Mouse (Mus musculus) G1E-ER4 (cell line): Measurements from ENCODE around the gene B3gat1. TPM values are rescaled to one million over a fixed set of nuclear protein-coding genes. Genes with fewer than 3 reads are reported as not detected.

ENCODE experiments used
- GATA1 ChIP-seq: IDR thresholded peaks from one replicate; pipeline ENCODE4 v1.8.0; 2012; ENCODE audit warnings: low read length, inconsistent platforms
- polyA plus RNA-seq: library from polyadenylated mRNA; stranded (reverse); fragments of >175 nt; gene quantifications from 2 replicates; pipeline ENCODE4 v1.2.3, GENCODE M21; 2012

B3gat1 gene
- polyA plus RNA-seq, 1 experiment: not detected

DNA sequence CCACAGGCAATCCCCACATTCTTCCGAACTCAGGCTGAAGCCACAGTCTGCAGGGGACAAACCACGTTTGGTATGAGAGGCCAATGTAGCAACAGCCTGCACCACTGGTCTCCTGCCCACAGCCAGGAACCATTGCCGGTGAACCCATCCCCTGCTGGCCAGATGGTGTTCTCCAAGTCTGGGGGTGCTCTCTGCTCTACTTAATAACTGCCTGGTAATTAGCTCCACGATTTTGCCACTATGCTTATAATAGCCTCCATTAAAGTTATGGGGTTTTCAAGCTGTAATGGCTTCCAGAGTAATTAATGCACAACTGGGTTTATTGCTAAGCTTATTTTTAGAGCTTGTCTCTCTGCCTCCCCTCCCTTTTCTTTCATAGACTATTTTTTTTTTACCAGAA lies 15.4 kb downstream of the B3gat1 start:
- no peak for TF ChIP-seq GATA1

- TF ChIP-seq GATA1: no peak
Measured at GRCm38 (mm10) chr9:26760081-26760480, 26.6 kb downstream of the B3gat1 start.

GRCm38 (mm10) chr9:26760576-26760975 lies 27.0 kb downstream of the B3gat1 start:
- TF ChIP-seq GATA1: no peak

- no peak for TF ChIP-seq GATA1
Measured at GRCm38 (mm10) chr9:26762477-26762876, 28.9 kb downstream of the B3gat1 start.

DNA sequence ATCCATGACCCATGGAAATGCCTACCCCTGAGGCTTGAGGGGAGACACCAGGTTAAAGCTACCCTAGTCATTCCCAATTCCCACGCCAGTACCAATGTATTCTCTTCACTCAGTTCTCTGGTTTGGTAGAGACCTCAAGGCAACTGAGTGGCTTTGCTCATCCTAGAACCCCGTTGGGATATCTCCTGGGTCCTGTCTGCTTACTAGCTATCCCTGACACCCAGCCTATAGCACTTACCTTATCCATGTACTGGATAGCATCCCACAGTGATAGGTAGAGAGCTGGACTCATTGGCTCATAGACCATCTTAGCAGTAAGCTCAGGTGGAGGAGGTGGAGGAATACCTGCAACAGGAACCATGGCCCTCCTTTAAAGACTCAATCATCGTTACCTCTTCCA lies 34.7 kb downstream of the B3gat1 start:
- no peak for TF ChIP-seq GATA1

DNA sequence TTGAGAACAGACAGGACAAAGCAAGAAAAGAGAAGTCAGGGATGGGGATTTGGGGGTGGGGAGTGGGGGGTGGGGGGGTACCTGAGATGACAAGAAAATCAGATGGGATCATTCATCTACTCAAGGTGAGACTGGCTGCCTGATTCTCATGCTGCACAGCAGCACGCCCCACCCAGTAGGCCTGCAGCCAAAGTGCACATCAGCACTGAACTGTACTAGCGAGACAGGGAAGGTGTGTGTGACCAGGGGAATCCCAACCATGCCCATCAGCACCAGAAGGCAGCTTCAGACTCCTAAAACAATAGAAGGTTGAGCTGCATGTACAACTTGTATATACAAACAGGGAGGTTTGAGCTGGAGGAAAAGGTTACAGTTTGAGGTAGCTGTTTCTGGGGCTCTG lies 42.2 kb downstream of the B3gat1 start:
- TF ChIP-seq GATA1: no peak

- no peak for TF ChIP-seq GATA1
Measured at GRCm38 (mm10) chr9:26776122-26776902, 42.8 kb downstream of the B3gat1 start.

- TF ChIP-seq GATA1: no peak
Measured at GRCm38 (mm10) chr9:26778421-26778820, 44.9 kb downstream of the B3gat1 start.

- TF ChIP-seq GATA1: no peak
Measured at GRCm38 (mm10) chr9:26783414-26783975, 50.0 kb downstream of the B3gat1 start.

DNA sequence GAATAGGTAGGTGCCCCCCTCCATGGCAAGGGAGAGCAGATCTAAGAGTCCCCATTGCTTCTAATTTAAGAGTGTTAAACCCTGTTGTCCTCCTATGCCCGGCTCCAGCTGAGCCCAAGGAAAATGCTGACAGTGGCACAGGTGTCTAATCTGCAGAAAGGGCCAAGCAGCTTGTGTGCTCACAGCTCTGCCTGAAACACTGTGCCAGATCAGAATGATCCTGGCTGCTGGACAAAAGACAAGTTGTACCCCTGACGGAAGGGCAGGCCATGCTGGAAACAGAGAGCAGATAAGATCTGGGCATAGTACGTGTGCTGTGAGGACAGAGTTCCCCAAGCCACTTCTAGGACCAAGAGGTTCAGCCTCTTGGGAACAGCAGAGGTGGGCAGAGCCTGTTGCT lies 59.3 kb downstream of the B3gat1 start:
- TF ChIP-seq GATA1: no peak

DNA sequence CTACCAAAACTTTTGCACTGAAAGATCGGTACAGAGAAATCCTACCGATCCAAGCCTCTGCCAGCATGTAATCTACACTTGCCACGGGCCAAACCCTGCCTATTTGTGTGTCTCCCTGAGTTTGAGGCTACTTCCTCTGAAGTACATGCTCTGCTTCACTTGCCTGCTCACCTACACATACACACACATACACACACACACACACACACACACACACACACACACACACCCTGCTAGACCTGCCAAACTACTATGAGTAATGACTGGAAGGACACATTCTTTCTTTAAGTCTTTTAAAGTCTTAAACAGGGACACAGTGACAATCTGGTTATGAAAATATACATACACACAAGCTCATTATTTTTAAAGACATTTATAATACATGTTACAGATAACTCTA lies 64.7 kb downstream of the B3gat1 start:
- TF ChIP-seq GATA1: no peak

- TF ChIP-seq GATA1: no peak
Measured at GRCm38 (mm10) chr9:26798731-26799130, 65.2 kb downstream of the B3gat1 start.

- TF ChIP-seq GATA1: no peak
Measured at GRCm38 (mm10) chr9:26800357-26800756, 66.8 kb downstream of the B3gat1 start.

DNA sequence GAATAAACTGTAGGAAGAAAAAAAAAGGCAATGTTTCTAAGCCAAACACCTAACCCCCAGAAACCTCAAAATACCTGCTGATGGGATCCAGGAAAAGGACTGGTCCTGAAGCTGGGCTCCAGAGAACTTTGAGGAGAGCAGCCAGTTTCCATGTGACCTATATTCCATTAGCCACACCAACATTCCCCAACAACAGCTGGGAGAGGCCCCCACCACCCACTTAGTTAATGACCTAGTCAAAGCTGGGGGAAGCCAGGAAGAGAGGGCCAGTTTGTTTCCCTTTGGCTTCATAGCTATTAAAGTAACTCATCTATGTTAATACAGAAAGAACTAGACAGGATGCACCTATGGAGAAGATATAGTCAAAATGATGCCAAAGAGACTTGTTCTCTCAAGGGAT lies 70.8 kb downstream of the B3gat1 start:
- no peak for TF ChIP-seq GATA1

DNA sequence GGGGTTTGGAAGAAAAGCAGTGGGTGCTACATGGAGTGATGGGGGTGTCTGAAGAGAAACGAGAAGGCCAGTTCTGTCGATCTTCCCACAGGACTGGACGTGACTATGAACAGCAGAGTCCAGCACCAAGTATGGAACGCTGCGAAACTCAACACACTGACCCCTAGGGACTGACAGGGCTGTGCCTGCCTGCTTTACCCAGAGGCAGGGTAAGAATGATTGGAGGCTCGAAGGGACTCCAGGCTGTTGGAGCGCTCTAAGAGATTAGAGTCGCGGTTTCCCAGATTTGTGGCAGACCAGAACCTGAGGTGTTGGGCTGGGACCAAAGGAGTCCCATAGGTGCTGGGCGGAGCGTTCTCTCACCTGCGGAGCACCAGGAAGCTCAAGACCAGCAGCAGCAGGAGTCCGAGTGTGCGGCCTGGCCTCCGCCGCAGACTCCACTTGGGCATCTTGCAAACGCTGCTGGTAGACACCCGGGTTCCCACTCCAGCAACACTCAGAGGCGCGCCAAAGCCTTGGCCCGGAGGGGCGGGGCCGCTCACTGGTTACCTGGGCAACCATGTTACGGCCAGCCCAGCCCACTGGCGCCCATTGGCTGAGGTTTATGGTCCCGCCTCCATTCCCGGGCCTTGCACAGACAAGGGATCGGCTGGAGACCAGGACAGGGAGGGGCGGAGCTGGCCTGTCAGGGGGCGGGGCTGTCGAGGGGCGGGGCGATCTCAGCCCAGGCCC lies 72.6 kb downstream of the B3gat1 start, which contains the start of gene Glb1l2:
Glb1l2 (minus strand) TSS at position 534 of the 732 bp plus-strand sequence.
- no peak for TF ChIP-seq GATA1

DNA sequence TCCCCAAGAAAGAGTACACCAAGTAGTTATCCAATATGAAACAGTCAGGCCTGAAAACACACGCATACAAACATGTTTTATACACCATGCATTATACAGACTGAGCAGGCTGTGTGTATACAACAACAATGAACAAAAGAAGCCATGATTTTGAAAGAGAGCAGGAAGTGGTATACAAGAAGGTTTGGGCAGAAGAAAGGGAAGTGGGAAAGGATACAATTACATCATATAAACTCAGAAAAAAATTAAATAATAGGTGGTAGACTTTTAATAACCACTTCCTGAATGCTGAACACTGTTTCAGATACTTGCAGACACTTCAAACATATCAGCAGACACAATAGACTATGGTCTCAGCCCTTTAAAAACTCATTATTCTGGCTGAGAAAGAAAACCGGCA lies 75.2 kb downstream of the B3gat1 start:
- no peak for TF ChIP-seq GATA1

Other genes starting within 250 kb of the B3gat1 start
- not detected in 2 replicates for gene Glb1l2, start 72.7 kb downstream of the B3gat1 start, polyA plus RNA-seq
- not detected in 2 replicates for gene Glb1l3, start 127.2 kb downstream of the B3gat1 start, polyA plus RNA-seq
- not detected in 2 replicates for gene Gm1110, start 189.4 kb downstream of the B3gat1 start, polyA plus RNA-seq